Mouse (Mus musculus) left cerebral cortex, adult 18-20 months (tissue): ENCODE measurements around the gene Sgpl1. TPM values are rescaled to one million over a fixed set of nuclear protein-coding genes. Genes with fewer than 3 reads are reported as not detected.

Source experiments
- DNase-seq, 2 experiments: peaks; one replicate each; pipeline ENCODE4 v3.0.0; 2021 to 2022; ENCODE audit warnings: low spot score in 2 of 2, mixed read lengths in 1 of 2
- total RNA-seq, 2 experiments: library from RNA; stranded (reverse); gene quantifications; 2 replicates each; pipeline ENCODE4 v1.2.3; 2021

Sgpl1 gene
- total RNA-seq, 2 experiments from 2014 or later, result 22.4 to 25.8 TPM

- DNase-seq, result no peak
Observed at GRCm38 (mm10) chr10:61088468-61088867, 59.0 kb downstream of the Sgpl1 start.

GRCm38 (mm10) chr10:61086502-61086901 lies 61.0 kb downstream of the Sgpl1 start:
- DNase-seq, result no peak

- DNase-seq, result no peak
Observed at GRCm38 (mm10) chr10:61085364-61085763, 62.1 kb downstream of the Sgpl1 start.

GRCm38 (mm10) chr10:61080931-61081255 lies 66.6 kb downstream of the Sgpl1 start:
- no peak for DNase-seq

GRCm38 (mm10) chr10:61080227-61080930 lies 67.1 kb downstream of the Sgpl1 start:
- DNase-seq, result no peak

GRCm38 (mm10) chr10:61075607-61076006 lies 71.9 kb downstream of the Sgpl1 start:
- no peak for DNase-seq

GRCm38 (mm10) chr10:61074643-61075042 lies 72.9 kb downstream of the Sgpl1 start:
- DNase-seq, result no peak

GRCm38 (mm10) chr10:61072324-61072723 lies 75.2 kb downstream of the Sgpl1 start:
- DNase-seq, result peak; percentile 47 to 65

GRCm38 (mm10) chr10:61069248-61069647 lies 78.3 kb downstream of the Sgpl1 start:
- DNase-seq, result no peak

- DNase-seq, result peak; percentile 52 to 65
Observed at GRCm38 (mm10) chr10:61068436-61069192, 78.9 kb downstream of the Sgpl1 start.

GRCm38 (mm10) chr10:61065287-61066005 lies 82.1 kb downstream of the Sgpl1 start:
- DNase-seq, result no peak

GRCm38 (mm10) chr10:61064635-61065034 lies 82.9 kb downstream of the Sgpl1 start:
- no peak for DNase-seq

GRCm38 (mm10) chr10:61063271-61063864 lies 84.1 kb downstream of the Sgpl1 start:
- DNase-seq, result no peak

- no peak for DNase-seq
Observed at GRCm38 (mm10) chr10:61059543-61060110, 87.9 kb downstream of the Sgpl1 start.

- no peak for DNase-seq
Observed at GRCm38 (mm10) chr10:61059101-61059500, 88.4 kb downstream of the Sgpl1 start.

- no peak for DNase-seq
Observed at GRCm38 (mm10) chr10:61056661-61057060, 90.8 kb downstream of the Sgpl1 start.

- DNase-seq, result peak; percentile 64 to 83
Observed at GRCm38 (mm10) chr10:61051993-61052613, 95.4 kb downstream of the Sgpl1 start.
